Mouse (Mus musculus): Measurements from ENCODE around the gene Thrsp. TPM values are rescaled to one million over a fixed set of nuclear protein-coding genes. Genes with fewer than 3 reads are reported as not detected.

Gene Thrsp
- total RNA-seq, 2 experiments from 2014 or later, result 749 to 1,266 TPM

- no peak for DNase-seq
Observed at GRCm38 (mm10) chr7:97379304-97379703, 38.2 kb downstream of the Thrsp start.

- no peak for DNase-seq
Observed at GRCm38 (mm10) chr7:97375906-97376305, 41.6 kb downstream of the Thrsp start.

- no peak for DNase-seq
Observed at GRCm38 (mm10) chr7:97375101-97375500, 42.4 kb downstream of the Thrsp start.

DNA sequence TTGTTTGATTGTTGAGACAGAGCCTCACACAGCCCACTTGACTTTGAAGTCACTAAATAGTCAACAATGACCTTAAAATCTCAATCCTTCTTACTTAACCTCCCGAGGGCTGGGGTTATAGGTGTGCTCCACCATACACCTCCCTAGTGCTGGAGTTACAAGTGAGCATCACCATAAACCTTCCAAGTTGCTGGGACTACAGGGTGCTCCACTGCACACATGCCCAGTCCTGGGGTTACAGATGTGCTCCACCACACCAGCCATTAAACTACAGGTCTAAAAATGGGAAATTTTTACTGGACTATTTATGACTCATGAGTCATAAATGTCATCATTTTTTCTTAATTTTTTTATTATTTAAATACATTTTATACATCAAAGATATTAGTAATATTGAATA lies 51.6 kb downstream of the Thrsp start:
- no peak for DNase-seq

Other genes with a start within 250 kb of the Thrsp start
- gene Usp35, start 85.7 kb downstream of the Thrsp start, total RNA-seq (2021), result 1 to 10 TPM; 4.9 to 8.7 TPM
- 10 to 100 TPM in 1 of 2 experiments, 1 to 10 TPM in 1; 7.8 to 11.3 TPM for gene Kctd21, start 85.4 kb downstream of the Thrsp start, total RNA-seq (2021)
- 10 to 100 TPM; 14.0 to 21.1 TPM for gene Alg8, start 46.1 kb downstream of the Thrsp start, total RNA-seq (2021)
- gene Ndufc2, start 17.7 kb downstream of the Thrsp start, total RNA-seq (2021), result 100 to 1,000 TPM; 306 to 313 TPM
- 1 to 10 TPM; 2.3 to 3.7 TPM for gene Kctd14, start 33.6 kb upstream of the Thrsp start, total RNA-seq (2021)
- 10 to 100 TPM; 62.6 to 64.1 TPM for gene Ints4, start 63.2 kb upstream of the Thrsp start, total RNA-seq (2021)
- gene Aamdc, start 161.8 kb upstream of the Thrsp start, total RNA-seq (2021), result 10 to 100 TPM; 32.2 to 40.7 TPM
- 10 to 100 TPM; 25.8 to 30.5 TPM for gene Rsf1, start 162.2 kb upstream of the Thrsp start, total RNA-seq (2021)

Measured in adrenal gland, postnatal 36 days (tissue).